Mouse (Mus musculus): ENCODE data around the gene Pnpla5.

Gene Pnpla5

DNA sequence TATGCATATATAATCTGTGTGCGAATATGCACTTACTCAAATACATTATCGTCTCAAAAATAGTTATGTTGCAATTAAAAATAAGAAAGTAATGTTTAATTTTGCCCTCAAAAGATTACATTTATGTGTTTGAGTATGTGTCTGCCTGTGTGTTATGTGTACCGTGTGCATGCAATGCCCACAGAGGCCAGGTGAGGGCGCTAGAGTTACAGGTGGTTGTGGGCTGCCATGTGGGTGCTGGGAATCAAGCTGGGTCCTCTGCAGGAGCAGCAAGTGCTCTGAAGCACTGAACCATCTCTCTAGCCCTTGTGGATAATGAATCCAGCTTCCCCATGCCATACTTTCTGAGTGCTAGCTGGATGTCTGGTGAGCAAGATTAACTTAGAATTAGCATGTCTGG is 57.3 kb downstream of the Pnpla5 start:
- DNase-seq = no peak

DNA sequence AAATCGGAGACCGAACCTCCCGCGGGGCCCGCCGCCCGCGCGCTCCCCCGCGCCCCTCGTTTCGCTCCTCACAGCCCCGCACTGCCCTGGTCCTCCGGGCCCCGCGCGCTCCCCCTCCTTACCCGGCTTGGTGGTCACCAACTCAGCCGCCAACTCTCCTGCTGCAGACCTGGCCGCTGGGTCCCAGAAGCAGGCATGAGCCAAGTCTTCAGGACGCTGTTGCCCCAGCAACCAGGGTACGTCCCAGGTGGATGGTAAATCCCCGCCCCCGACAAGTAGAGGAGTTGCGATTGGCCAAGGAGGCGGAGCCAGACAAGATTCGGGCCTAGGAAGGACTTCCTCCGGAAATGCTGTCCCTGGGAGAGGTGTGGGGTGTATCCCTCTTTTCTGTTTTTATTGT is 57.8 kb downstream of the Pnpla5 start, which contains the start of gene Efcab6:
TSS of gene Efcab6 (minus strand) at position 240 of the 400 bp plus-strand sequence.
- no peak for DNase-seq
